Mouse (Mus musculus) 416B (cell line): Measurements from ENCODE around the gene Dcx.

Source experiments
- DNase-seq: peaks from one replicate; pipeline ENCODE4 v3.0.0; 2011; ENCODE audit warnings: low read depth

The Dcx gene

DNA sequence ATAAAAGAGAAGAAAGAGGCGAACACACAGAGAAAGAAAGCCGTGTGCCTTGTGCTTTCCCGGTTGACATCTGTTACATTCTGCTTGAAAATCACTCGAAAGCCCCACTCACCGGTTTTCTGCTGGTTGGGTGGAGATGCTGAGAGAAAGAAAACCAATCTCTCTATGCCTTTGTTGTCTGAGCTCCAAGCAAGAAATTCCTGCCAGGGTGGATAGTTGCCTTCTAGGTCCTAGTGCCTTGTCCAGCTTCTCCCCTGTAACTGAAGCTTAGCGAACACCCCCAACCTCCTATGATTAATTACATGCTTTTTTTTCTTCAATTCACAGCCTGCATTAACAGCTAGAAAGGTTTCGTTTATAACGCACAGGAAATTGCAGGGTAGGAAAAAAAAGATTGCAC is at the start of gene Dcx:
TSS of gene Dcx (minus strand) at position 354 of the 400 bp plus-strand sequence.
- no peak for DNase-seq

DNA sequence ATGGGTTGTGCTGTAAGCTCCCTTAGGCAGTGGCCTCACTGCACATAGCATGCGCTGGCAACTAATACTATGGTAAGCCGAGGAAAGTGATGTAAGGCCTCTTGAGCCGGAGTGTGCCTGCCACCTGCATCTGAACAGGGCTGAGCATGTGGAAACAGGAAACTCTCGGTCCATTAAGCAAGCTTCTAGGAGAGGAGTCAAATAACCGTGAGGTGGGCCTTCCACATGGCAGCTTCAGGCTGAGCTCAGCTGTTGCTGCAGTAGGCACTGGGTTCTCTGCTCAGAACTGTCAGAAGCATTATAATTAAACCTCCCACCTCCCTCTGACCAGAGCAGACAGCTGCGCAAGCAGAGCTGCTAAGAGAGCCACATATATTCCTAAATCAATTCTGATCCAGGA is 33.1 kb upstream of the Dcx start:
- no peak for DNase-seq

DNA sequence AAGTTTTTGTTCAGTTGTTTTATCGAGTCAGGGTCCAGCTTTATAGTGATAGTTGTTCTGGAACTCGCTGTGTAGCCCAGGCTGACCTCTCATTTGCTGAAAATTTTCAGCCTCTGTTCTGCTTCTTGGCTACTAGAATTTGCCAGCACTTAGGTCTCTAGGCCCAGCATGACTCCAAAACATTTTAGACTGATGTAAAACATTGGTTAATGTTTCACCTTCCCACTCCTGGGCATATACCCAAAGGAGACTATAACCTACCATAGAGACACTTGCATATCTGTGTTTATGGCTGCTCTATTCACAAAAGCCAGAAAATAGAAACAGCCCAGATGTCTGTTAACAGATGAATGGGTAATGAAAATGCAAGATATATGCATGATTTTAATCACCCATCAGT is 560 bp upstream of the Dcx start:
- DNase-seq: no peak

DNA sequence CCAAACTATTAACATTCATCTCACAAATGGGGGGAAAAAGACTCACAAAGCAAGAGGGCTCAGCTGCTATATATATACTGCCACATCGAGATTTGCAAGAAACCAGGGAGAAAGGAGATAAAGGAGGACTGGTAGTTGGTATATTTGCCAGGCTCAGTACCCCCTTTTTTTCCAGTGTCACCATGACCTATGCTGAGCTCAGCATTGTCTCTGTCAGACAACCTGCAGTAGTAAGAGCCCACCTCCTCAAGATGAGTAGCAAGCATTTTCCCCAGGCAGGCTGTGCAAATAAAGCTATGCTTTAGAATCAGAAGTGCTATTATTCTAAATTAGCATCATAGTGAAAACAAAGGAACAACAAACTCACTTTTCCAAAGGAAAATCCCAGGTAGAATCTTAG is 581 bp downstream of the Dcx start:
- DNase-seq: no peak

DNA sequence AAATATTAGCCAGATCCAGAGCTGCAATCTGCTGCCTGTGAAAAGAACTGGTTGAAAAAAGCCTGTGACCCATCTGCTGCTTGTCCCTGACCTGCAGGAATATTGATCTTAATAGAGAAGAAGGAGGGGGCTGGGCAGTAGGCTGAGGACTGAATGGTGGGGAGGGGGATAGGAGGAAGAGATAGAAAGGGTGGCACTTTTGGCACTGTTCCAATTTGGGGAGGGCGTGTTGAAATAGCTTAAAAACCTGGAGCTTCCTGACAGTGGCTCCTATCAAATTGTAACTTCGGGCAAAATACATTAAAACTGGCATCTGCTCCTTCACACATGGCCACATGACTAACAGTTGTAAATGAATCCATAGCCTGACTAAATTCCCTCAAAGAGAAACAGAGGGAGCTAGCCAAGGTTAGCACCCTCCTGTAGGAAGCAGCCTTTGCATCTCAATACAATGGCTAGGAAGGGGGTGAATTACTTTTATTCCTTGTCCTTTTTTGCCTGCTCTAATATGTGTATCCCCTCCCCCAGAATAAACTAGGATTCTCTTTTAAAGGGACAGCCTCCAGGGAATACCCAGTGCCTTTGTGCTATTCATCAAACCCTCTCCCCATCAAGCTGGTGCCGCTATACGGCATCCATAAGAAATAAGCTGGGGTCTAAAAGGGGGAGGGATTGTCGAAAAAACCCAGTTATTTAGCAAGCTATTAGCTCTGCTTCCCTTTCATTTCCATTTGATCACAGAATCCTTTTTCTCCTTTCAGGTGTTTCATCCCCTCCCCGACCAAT is 1.5 kb downstream of the Dcx start:
- DNase-seq: no peak

DNA sequence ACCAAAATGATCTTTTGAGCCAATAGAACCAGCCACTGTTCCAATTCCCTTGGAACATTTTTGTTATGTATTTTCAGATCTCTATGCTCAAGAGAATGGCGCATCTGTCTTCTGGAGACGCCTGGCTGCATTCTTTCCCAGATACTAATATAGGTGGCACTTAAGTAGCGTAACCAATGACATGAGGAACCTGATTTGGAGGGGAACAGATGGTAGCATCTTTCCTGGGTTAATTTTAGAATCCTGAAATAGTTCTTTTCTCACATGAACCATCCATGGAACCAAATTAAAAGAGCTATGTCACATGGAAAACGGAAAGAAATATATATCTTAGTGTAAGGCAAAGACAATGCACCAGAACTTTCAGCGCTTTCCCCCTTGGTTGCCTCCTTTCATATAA is 11.0 kb downstream of the Dcx start:
- DNase-seq: no peak

DNA sequence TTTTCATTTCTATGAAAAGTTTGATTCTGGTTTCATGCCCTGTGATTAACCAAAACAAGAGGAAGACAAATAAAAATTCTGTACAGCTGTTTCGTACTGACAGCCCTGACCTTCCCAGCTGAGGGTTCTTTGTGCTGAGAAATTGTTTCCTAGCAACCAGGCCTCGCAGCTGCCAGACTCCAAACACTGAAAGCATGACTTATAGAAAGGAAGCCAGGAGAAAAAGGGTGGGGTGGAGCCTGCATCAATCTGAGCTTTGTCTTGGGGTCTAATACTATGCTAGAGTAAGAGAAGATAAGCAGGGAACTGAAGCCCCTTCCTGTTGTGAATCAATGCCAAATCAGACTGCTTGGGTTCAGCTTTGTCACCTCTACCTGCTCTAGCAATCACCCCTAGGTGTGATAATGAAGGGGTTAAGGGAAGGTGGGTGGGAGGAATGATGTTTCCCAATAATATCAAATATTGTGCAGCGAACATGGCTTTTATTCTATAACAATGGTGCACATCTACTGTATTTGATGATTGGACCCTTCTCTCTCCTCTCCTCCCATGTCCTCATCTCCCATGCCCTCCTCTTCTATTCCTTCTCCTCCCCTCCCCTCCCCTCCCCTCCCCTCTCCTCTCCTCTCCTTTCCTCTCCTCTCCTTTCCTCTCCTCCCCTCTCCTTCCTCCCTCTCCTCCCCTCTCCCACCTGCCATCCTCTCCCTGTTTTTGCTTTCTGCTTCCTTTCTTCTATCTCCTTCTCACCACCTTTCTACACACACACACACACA is 26.2 kb downstream of the Dcx start:
- no peak for DNase-seq

DNA sequence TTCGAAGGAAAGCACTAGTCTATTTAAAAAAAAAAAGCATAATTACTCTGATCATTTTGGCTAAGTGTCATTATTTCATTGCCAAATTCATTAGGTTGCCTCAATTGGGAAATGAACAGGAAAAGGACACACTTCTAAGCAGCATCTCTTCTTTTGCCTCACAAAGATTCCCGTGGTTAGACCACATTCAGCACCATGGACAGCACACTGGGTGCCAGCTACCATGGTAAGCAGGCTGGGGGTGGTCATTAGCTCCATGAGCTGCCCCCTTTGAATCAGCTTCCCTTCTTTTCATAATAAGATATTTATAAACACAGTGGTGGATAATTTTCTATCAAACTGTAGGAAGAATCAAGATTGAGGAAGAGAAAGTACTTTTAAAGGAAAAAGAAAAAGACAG is 28.4 kb downstream of the Dcx start:
- peak; percentile 1 for DNase-seq

DNA sequence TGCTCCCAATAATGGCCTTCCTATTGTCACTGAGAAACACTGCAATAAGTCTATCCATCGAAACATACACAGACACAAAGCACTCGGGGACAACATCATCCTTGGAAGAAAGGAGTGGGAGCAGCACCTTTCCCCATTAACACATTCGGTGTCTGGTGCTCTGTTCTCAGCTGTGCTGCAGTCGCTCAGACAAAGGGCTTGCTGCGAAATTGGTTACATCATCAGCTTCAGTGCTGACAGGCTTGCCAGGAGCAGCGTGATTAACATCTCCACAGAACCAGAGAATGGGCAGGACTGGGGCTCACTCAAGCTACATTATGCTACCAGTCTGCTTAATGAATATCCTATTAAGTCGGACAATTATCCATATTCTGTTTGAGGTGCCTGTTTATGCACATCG is 30.8 kb downstream of the Dcx start:
- no peak for DNase-seq

DNA sequence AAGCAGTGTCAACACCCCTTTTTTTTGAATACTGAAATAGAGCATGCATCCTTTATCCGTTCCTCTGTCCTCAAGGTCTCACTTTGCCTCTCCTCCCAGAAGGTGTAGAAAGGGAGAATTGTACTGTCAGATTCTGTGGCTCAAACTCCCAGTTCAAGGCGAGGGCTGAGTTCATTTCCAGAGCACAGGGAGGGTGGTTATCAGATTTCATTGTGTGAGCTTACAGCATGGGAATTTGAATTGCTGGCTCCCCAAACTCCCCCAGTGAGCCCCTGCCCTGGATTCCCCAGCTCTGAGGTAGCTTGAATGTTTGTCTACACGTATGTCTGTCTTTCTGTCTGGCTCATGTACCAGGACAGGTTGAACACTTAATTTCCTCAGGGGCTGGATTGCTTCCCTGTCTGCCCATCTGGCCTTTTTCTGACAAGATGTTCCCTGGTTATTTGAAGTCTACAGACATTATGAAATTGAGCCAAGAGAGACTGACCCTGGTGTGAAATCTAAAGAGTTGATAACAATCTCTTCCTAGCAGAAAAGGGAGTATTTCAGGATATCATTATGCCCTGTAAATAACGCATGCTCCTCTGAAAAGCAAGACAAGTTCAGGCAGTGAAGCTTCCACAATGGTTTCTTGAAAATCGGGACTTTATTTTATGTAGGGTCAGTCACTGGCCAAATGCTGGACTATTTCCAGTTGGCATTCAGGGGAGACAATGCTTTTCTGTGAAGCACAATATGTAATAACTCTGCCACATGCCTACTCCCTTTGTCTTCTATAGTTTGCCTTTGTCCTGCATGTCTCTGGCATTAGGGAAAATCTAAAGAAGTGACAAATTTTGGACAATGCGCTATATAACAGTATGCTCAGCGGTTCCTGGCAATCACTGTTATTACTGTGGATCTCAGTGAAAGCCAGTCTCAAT is 35.5 kb downstream of the Dcx start:
- no peak for DNase-seq

DNA sequence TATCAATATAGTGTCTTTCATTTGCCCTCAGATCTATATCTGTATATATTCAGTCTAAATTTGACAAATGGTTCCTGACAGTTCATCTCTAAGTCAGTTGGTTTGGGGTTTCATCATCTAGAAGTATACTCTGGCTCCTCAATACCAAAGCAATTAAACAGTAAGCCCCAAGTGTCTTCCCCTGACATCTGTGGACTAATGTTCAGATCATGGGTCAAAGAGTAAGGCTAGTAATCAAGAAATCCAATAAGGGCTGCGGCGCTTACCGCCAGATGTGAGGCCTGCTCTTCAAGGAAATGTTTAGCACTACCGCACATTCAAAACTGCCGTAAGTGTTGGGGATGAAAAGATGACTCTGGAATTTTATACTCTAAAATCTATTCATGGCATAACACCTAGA is 36.2 kb downstream of the Dcx start:
- no peak for DNase-seq

DNA sequence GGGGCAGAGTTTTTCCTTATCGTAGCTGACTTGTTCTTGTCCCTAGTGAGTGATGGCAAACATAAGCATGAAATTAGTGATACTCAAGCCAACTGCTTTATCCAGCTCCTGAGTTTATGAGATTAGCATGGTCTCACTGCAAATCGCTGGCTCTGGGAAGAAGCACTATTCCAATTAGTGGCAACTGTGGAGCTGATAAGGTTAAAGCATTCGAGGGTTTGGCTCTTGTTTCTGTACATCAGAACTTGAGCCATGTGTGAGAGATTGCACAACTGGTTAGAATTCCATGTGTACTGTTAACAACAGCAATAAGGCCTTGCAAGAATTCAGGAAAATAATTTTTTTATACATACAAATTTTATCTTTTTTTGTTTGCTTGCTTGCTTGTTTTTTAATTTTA is 39.9 kb downstream of the Dcx start:
- no peak for DNase-seq

DNA sequence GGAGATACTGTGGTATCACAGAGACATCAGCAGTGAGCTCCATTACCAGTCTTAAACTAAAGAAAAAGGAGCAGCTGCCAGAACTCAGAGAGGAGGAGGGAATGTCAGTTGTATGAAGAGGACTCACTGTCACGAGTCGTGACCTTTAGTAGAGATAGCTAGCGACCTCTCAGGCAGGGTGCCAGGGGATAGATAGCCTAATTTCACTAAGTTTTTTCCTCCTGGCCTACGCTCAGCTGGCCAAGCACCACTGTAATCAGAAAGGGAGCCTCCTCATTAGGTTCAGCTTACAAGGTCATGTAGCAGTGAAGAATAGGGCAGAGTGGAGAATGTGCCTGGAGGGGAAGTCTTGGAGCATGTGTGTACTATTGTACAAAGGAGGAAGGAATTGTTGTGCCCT is 47.3 kb downstream of the Dcx start:
- no peak for DNase-seq

DNA sequence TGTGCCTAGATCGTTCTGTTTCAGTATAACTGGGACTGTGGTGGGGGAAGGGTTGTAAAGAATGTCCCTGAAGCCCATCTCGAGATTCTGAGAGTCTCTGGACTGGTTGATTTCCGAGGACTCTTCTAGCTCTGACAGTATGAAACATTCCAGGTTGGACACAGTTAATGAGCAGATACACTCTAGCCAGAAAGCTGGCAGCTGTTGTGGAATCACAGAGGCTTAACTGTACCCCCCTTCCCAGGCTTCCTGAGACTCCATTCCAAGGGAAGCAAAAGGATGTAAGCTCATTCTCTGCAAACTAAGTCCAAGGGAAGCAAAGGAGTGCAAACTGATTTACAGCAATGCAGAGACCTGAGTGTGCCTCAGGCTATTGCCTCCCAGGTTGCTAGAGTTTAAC is 48.2 kb downstream of the Dcx start:
- DNase-seq: no peak

DNA sequence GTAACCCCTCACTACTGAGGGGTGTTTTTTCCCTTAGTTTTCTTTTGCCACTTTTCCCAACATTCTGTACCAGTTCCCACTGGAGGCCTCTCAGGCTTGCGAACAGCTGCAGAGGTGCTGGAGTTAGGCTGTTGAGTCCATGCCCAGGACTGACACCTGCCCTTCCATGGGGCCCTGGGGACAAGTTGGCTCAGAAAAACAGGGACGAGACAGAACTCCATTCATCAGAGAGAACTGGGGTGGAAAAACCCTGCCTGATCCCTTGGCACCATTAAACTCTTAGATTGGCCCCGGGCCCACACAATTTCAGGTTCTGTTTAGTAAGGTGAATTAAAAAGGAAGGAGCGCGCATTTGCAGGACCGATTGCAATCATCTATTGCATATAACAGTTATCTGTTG is 48.8 kb downstream of the Dcx start:
- no peak for DNase-seq

DNA sequence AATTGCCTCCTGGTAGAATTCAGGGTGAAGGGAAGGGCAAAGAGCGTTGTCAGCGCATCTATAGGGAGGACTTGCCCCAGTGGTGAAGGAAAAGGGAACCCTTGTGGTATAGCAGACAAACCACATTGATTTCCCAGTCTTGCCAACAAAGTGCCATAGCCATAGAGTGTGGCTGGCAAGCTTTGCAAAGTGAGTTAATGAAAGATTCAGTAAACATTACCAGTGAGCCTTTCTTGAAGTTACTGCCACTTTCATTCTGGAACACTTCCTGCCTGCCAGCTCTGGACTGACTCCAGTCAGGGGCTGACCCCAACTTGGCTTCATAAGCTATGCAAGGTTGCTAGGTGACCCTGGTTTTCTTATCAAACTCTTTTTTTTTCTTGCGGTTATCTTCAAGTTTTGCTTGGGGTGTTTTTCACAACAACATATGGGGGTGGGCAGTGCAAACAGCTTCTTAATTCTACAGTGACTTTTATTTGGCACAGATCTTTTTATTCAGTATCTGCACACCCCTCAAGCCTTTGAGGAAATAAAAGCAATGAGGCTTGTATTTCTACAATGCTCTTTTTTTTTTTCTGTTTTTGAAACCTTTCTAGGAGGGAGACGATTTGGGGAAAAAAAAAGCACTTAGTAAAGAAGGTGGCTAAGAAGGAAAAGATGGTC is 51.2 kb downstream of the Dcx start:
- no peak for DNase-seq

DNA sequence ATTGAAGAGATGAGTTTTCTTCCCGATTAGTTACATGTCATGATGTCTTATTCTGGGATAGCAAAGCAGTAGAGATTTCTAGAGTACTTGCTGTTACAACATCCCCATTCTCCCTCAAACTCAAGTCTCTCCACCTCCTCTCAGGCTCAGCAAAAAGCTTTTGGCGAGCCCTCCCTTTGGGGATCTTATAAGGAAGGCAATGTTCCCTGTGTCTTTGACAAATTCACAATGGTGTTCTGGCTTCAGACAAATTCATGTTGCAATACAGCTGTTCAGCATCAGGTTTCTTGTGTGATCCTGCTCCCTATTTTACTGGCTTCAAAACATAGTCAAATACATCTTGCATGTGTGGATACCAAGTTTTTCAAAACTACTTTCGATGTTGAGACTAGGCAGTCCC is 53.5 kb downstream of the Dcx start:
- DNase-seq: no peak

DNA sequence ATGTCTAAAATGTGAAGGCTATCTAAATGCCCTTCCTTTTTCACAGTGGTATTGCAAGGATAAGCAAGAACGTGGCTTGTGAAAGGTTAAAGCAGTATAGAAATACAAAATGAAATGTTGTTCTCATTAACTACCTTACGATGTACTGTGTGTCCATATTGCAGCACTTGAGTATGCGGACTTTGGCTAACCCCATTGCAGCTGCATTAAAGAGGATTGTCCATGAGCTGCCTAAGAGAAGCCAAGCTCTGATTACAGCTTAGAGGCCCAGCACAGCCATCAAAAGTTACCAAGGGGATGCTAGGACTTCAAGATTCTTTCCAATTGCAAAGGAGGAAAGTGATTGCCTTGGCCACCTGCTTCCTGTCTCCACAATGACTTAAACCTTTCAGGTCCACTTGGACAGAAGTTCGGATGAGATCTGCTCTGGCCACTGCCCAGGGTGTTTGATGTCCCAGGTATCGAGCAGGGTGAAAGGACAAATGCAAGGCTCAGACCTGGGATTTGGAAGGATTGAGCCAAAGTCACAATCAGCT is 65.9 kb downstream of the Dcx start:
- no peak for DNase-seq

DNA sequence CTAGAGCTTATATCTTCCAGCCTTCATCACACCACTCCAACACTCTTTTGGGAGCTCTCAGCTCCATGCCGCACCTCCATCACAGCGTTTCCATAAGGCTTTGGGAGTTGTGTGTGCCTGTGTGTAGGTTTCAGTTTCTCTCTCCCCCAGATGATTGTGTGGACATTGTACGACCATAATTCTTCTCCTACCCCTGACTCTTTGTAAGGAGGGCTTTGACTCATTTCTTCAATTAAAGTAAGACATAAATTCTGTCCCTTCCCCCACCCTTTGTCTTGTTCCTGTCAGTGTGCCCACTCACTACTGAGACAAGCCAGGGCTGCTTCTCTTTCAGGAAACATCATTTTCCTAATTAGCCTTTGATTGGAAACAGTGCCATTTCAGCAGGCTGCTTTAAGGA is 81.8 kb downstream of the Dcx start:
- DNase-seq: no peak

DNA sequence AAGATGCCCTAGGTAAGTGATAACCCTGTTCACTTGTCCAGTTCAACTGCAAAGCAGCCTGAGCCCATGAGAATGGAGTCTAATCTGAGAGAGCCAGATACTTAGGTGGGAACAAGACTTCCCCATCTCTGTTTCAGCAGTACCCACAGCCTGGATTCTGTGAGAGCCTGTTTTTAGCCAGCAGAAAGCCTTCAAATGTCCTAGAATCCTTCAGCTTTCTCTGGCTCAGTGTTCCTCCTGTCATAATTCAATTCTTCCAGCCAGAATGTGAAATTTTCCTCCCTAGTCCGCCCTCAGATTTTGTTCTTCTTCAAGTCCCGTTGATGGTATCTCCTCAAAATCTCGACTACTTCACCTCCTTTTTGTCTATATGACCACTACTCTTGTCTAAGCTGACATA is 83.1 kb downstream of the Dcx start:
- no peak for DNase-seq

DNA sequence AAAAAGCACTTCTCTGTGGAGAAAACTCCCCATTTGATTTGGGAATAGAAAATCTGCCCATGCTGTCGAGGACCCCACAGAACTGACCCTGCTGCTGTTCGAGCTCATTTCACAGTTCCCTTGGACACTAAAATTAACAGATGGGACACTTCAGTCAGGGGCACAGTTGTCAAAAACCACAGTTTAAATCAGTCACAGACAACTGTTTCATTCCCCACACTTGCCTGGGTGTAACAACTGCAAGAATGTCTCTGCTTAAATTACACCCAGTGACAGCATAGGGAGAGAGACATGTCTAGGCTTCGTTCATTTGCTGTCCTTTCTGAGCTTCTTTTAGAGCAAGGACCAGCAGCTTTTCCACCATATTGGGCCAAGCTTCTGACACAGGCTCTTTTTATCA is 86.5 kb downstream of the Dcx start:
- DNase-seq: no peak

DNA sequence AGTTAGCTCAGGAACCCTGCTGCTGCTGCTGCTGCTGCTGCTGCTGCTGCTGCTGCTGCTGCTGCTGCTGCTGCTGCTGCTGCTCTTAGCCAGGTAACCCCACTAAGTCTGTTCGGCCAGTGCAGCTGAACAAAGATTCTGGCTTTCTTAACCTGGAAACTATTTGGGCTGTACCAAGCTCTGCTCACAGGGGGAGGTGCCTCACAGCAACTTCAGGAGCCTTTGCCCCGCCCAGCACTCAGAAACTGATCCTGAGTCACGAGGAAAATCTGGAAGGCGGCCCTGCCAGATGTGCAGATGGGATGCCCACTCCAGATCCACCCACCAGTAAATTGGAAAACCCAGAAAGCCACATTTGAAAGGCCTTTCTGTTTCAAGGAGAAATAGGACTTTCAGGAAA is 105.9 kb downstream of the Dcx start, which contains the start of gene Capn6:
TSS of gene Capn6 (minus strand) at position 203 of the 400 bp plus-strand sequence.
- no peak for DNase-seq
